Mouse (Mus musculus) megakaryocyte, embryonic 14.5 days (primary cell): ENCODE measurements around the gene Dnah7c.

ENCODE experiments used
- FLI1 ChIP-seq: IDR thresholded peaks from 2 replicates; pipeline ENCODE4 v1.6.1; 2012; ENCODE audit warnings: low read length, inconsistent platforms, mixed read lengths
- GATA1 ChIP-seq: IDR thresholded peaks from 3 replicates; pipeline ENCODE4 v1.6.1; 2012; ENCODE audit warnings: mixed read lengths, low read length, inconsistent platforms, borderline replicate concordance

- TF ChIP-seq FLI1 (no peak), GATA1 (no peak)
Observed at GRCm38 (mm10) chr1:46428401-46428800, 3.0 kb downstream of the Dnah7c start.
